Mouse (Mus musculus): Measurements from ENCODE around the gene Bmp5. TPM values are rescaled to one million over a fixed set of nuclear protein-coding genes. Genes with fewer than 3 reads are reported as not detected.
A peak's percentile ranks its signal among the peaks of the same experiment; 100 is the strongest.
"Not testable (repeated sequence)": the region's sequence is repeated elsewhere in the genome, so short reads cannot be mapped to it uniquely, and the experiment has no call there.

The Bmp5 gene
- polyA plus RNA-seq, 1 experiment from 2014 or later = 3.6 TPM

DNA sequence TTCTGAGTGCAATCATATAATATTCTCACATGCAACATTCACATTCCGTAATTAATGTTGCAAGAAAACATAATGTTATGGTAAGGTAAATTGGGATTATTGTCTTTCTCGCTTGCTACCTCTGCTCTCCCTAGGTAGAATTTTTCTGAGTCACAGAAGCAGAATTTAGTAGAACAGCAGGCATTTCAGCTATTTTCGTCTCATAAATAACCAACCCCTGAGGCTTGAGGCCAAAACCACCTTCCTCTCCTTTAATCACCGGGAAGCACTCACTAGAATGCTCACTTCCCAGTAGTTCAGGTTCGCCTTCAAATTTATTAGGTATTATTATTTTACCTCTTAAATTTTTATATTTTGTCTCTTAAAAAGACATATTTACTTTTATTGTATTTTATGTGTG is 10.8 kb downstream of the Bmp5 start:
- Histone ChIP-seq H3K4me1 (replicated peaks) (peaks cover 6% of the 10 kb centered on the region; the same call in 1 of the 2 replicates), H3K27me3 (no peaks in the 10 kb centered on the region), H3K4me2 (replicated peaks) (no peak overlapping the region), H3K9ac (replicated peaks) (no peak overlapping the region), H3K36me3 (no peaks in the 10 kb centered on the region), H3K27ac (no peak overlapping the region), H3K9me3 (no peaks in the 10 kb centered on the region), H3K4me3 (replicated peaks) (no peak overlapping the region)
- no peak for ATAC-seq
- 92% methylated on average over 5 of the region's 5 CpGs for WGBS

DNA sequence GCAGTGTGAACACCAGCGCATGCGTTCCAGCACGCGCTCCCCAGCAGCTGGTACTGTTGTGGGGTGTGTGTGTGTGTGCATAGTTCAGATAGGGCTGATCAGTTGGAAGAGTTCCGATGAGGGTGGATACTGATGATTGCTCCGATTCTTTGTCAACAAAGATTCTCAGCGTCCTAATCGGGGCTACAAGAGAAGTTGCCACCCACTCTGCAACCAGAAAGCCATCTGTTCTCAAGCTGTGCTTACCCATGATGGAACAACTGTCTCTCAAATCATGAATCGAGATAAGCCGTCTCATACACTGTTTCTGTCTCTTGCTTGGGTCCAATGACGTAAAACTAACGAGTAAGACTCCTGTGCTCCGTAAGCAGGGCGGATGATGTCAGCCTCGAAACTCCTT is 12.0 kb downstream of the Bmp5 start:
- Histone ChIP-seq H3K27me3 (no peaks in the 10 kb centered on the region), H3K4me2 (replicated peaks) (no peak overlapping the region), H3K9me3 (no peaks in the 10 kb centered on the region), H3K9ac (replicated peaks) (no peak overlapping the region), H3K27ac (no peak overlapping the region), H3K36me3 (no peaks in the 10 kb centered on the region), H3K4me1 (replicated peaks) (no peaks in the 10 kb centered on the region), H3K4me3 (replicated peaks) (no peak overlapping the region)
- 90% methylated on average over 15 of the region's 15 CpGs for WGBS
- ATAC-seq = no peak

DNA sequence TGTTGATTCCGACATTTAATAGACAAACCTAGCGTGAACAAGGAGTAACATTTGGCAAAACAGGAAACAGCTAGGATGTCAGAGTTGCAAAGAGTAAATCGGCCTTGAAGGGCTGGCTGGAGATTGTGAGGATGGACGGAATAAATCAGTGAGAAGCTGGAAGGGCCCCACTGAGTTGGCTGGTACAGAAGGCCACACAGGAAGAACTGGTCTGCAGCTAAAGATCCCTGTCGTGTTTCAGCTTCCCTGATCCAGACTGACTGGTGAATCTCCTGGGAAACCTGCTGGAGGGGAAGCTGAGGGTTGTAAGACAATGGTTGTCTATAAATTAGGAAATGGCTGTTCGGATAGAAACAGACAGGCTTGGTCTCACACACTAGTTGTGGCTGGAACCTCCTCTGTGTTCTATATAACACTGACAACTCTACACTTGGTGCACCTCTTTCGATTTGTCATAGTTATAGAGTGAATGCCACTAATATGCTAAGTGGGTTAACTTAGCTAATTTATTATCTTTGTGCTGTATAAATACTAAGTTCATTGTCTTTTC is 14.8 kb downstream of the Bmp5 start:
- H3K4me3 ChIP-seq (replicated peaks) = no peak overlapping the region
- no peaks in the 10 kb centered on the region for H3K9me3 ChIP-seq
- ATAC-seq = no peak
- 59% methylated on average over 7 of the region's 7 CpGs for whole genome bisulfite sequencing
- no peaks in the 10 kb centered on the region for H3K27me3 ChIP-seq
- no peaks in the 10 kb centered on the region for H3K4me1 ChIP-seq (replicated peaks)
- H3K9ac ChIP-seq (replicated peaks) = no peak overlapping the region
- H3K4me2 ChIP-seq (replicated peaks) = no peak overlapping the region
- H3K36me3 ChIP-seq = no peaks in the 10 kb centered on the region
- no peak overlapping the region for H3K27ac ChIP-seq

DNA sequence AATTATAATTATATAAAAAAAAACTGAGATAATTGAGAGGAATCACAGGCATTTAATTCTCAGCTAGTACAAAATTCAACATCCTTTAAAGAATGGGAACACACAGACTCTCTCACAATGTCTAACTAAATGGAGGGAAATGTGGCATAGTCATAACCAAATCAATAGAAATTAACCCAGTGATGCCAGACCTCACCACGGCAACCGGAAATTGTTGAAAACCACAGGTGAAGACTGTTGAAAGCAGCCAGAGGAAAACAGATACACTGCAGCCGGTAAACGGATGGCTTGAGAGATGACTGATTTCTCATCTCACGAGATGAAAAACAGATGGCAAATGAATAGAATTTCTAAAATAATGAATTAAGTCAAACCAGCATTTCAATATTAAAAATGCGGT is 29.8 kb downstream of the Bmp5 start:
- Histone ChIP-seq H3K27ac (no peak overlapping the region), H3K9me3 (no peaks in the 10 kb centered on the region), H3K4me2 (replicated peaks) (no peak overlapping the region), H3K9ac (replicated peaks) (no peak overlapping the region), H3K4me3 (replicated peaks) (no peak overlapping the region), H3K27me3 (no peaks in the 10 kb centered on the region), H3K4me1 (replicated peaks) (no peaks in the 10 kb centered on the region), H3K36me3 (no peaks in the 10 kb centered on the region)
- ATAC-seq = no peak
- WGBS = 88% methylated on average over 6 of the region's 6 CpGs

DNA sequence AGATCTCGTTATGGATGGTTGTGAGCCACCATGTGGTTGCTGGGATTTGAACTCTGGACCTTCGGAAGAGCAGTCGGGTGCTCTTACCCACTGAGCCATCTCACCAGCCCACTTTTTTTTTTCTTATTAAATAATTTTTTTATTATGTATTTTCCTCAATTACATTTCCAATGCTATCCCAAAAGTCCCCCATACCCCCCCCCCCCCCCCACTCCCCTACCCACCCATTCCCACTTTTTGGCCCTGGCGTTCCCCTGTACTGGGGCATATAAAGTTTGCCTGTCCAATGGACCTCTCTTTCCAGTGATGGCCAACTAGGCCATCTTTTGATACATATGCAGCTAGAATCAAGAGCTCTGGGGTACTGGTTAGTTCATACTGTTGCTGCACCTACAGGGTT is 33.0 kb downstream of the Bmp5 start:
- H3K9me3 ChIP-seq; H3K9ac ChIP-seq (replicated peaks); H3K4me3 ChIP-seq (replicated peaks); H3K4me2 ChIP-seq (replicated peaks); H3K27me3 ChIP-seq; H3K36me3 ChIP-seq; H3K4me1 ChIP-seq (replicated peaks); H3K27ac ChIP-seq: not testable (repeated sequence)
- 89% methylated on average over 3 of the region's 4 CpGs for whole genome bisulfite sequencing
- peak; percentile 75; the same call in 1 of the 2 replicates for ATAC-seq

DNA sequence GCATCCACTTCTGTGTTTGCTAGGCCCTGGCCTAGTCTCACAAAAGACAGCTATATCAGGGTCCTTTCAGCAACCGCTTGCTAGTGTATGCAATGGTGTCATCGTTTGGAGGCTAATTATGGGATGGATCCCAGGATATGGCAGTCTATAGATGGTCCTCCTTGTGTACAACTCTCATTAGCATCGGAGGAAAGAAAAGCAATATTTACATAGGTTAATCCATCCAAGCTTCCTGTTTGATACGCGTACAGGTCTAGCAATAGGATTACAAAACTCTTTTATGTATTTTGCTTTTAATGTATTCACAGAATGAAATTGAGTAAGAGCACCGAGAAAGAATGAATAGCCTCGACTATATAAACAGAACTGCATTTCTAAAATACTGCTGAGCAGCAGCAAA is 33.5 kb downstream of the Bmp5 start:
- Histone ChIP-seq H3K4me2 (replicated peaks) (no peak overlapping the region), H3K27me3 (no peaks in the 10 kb centered on the region), H3K9ac (replicated peaks) (no peak overlapping the region), H3K27ac (no peak overlapping the region), H3K36me3 (no peaks in the 10 kb centered on the region), H3K4me3 (replicated peaks) (no peak overlapping the region), H3K9me3 (no peaks in the 10 kb centered on the region), H3K4me1 (replicated peaks) (0 out of 2 replicates have a peak, but pooled peaks cover 3% of the 10 kb centered on the region)
- WGBS = 46% methylated on average over 7 of the region's 7 CpGs
- ATAC-seq = no peak

DNA sequence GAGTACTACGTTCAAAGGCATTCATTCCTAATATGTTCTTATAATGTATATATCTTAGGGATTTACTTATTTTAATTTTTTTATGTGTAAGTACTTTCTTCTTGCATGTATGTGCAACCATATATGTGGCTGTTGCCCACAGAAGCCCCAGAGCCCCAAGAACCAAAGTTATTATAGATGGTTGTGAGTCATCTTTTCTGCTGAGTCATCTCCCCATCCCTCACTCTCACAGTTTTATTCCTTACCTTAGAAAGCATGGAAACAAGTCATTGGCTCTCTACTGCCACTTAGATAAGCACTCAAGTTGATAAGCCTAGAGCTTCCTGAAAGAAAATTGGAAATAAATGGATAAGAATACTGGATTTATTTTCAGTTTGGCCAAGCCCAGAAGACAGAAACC is 40.0 kb downstream of the Bmp5 start:
- H3K9ac ChIP-seq (replicated peaks) = no peak overlapping the region
- no peaks in the 10 kb centered on the region for H3K36me3 ChIP-seq
- no peak overlapping the region for H3K4me3 ChIP-seq (replicated peaks)
- no peak overlapping the region for H3K27ac ChIP-seq
- 0 out of 2 replicates have a peak, but pooled peaks cover 3% of the 10 kb centered on the region for H3K4me1 ChIP-seq (replicated peaks)
- WGBS = 96% methylated on average over 1 of the region's 1 CpGs
- no peaks in the 10 kb centered on the region for H3K27me3 ChIP-seq
- H3K4me2 ChIP-seq (replicated peaks) = no peak overlapping the region
- H3K9me3 ChIP-seq = no peaks in the 10 kb centered on the region
- no peak for ATAC-seq

DNA sequence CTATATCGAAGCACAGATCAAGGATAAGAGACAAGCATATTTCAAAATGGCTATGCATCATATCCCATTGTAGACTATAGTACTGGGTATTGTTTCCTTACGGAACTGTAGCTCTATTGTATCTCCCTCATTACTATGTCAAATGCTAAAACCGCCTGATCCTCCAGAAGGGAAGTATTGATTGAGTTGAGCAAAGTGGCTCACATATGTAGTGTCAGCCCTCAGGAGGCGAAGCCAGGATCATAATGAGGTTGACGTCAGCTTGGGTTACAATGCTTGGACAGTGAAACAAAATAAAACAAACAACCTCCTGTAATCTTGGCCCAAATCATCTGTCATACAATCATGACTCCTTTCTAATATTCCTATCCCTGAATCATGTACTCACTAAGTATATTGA is 43.2 kb downstream of the Bmp5 start:
- H3K9ac ChIP-seq (replicated peaks) = no peak overlapping the region
- H3K36me3 ChIP-seq = no peaks in the 10 kb centered on the region
- no peak overlapping the region for H3K27ac ChIP-seq
- no peaks in the 10 kb centered on the region for H3K4me1 ChIP-seq (replicated peaks)
- 78% methylated on average over 5 of the region's 5 CpGs for WGBS
- H3K27me3 ChIP-seq = no peaks in the 10 kb centered on the region
- H3K4me2 ChIP-seq (replicated peaks) = no peak overlapping the region
- H3K9me3 ChIP-seq = no peaks in the 10 kb centered on the region
- ATAC-seq = no peak
- no peak overlapping the region for H3K4me3 ChIP-seq (replicated peaks)

DNA sequence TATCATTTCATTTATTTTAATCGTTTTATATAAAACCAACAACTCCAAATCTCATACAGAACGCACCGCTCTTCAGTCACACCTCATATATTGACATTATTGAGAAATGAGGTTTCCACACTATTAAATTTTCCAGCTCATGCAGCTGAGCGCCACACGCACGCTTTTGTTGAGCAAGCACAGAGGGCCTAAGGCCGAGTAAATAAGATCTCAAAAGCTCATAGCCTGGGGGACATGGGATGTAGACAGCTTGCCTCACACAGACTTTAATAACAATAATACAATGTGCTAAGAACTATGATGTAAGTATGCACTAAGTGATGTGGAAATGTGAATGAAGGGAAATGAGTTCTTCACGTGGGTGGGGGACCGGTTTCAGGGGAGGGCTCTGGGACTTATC is 57.3 kb downstream of the Bmp5 start:
- Histone ChIP-seq H3K27me3 (no peaks in the 10 kb centered on the region), H3K36me3 (no peaks in the 10 kb centered on the region), H3K4me3 (replicated peaks) (no peak overlapping the region), H3K4me2 (replicated peaks) (no peak overlapping the region), H3K9ac (replicated peaks) (no peak overlapping the region), H3K4me1 (replicated peaks) (no peaks in the 10 kb centered on the region), H3K27ac (no peak overlapping the region), H3K9me3 (no peaks in the 10 kb centered on the region)
- peak; percentile 67 for ATAC-seq
- WGBS = 67% methylated on average over 9 of the region's 9 CpGs

DNA sequence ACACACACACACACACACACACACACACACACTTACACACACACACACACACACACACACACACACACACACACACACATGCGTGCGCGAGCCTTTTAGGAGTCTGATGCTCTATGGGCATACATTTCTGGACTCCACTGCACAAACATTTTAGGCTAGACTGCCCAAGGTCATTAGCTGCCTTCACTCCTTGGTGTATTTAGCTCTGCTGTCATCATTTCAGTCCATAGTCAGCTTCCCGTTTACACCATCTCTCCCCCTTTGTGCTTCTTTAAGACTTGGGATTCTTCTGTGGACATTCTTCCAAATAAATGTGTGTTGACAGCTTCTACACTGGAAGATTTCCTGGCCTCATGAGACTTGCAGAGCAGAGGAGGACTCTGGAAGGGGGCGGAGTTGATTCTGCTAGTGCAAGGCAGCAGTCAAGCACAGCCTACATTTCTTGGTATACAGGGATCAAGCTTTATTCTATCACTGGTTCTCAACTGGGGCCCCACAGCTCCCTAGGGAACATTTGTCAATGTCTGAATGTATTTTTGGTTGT is 58.1 kb downstream of the Bmp5 start:
- Histone ChIP-seq H3K9me3 (no peaks in the 10 kb centered on the region), H3K36me3 (no peaks in the 10 kb centered on the region), H3K4me3 (replicated peaks) (no peak overlapping the region), H3K4me2 (replicated peaks) (no peak overlapping the region), H3K27me3 (no peaks in the 10 kb centered on the region), H3K4me1 (replicated peaks) (no peaks in the 10 kb centered on the region), H3K9ac (replicated peaks) (no peak overlapping the region), H3K27ac (no peak overlapping the region)
- no peak for ATAC-seq
- 93% methylated on average over 5 of the region's 5 CpGs for WGBS

DNA sequence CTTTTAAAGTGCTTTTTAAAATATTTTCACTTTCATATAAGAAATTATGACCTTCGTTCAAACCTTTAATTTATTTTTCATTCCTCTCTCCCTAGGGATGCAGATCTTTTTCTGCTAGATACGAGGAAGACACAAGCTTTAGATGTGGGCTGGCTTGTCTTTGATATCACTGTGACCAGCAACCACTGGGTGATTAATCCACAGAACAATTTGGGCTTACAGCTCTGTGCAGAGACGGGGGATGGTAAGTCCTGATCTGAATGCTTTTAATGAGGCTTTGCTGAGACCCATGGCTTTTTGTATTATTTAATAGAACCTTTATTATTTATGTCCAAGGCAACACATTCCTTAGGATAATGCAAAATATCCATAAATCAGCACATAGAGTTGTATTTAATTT is 64.3 kb downstream of the Bmp5 start:
- peak; percentile 53; the same call in 1 of the 2 replicates for ATAC-seq
- WGBS = 19% methylated on average over 3 of the region's 3 CpGs

DNA sequence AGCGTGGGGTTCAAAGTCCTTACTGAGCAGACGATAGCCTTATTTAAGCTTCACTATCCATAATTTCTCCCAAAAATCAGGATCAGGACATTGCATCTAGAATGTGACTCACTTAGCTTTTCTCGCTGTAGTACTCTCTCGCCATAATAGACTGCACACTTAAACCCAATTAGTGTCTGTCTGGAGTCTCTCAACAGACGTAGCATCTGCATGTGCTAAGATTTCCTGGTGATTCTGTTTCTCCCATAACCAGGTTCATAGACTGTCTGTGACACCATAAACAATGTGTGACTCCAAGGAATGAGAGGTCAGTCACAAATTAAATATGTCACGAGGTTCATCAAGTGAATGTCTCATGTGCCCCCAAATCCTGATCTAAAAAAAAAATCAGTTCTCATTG is 65.7 kb downstream of the Bmp5 start:
- Histone ChIP-seq H3K9ac (replicated peaks) (no peak overlapping the region), H3K4me1 (replicated peaks) (no peaks in the 10 kb centered on the region), H3K4me2 (replicated peaks) (no peak overlapping the region), H3K27me3 (no peaks in the 10 kb centered on the region), H3K27ac (no peak overlapping the region), H3K36me3 (no peaks in the 10 kb centered on the region), H3K4me3 (replicated peaks) (no peak overlapping the region), H3K9me3 (no peaks in the 10 kb centered on the region)
- no peak for ATAC-seq
- WGBS = 86% methylated on average over 6 of the region's 6 CpGs

More for the DNA sequence above, 64.3 kb downstream of the Bmp5 start:
- Histone ChIP-seq H3K9me3 (no peaks in the 10 kb centered on the region), H3K4me2 (replicated peaks) (no peak overlapping the region), H3K27ac (no peak overlapping the region), H3K36me3 (no peaks in the 10 kb centered on the region), H3K4me1 (replicated peaks) (no peaks in the 10 kb centered on the region), H3K4me3 (replicated peaks) (no peak overlapping the region), H3K27me3 (no peaks in the 10 kb centered on the region), H3K9ac (replicated peaks) (no peak overlapping the region)

DNA sequence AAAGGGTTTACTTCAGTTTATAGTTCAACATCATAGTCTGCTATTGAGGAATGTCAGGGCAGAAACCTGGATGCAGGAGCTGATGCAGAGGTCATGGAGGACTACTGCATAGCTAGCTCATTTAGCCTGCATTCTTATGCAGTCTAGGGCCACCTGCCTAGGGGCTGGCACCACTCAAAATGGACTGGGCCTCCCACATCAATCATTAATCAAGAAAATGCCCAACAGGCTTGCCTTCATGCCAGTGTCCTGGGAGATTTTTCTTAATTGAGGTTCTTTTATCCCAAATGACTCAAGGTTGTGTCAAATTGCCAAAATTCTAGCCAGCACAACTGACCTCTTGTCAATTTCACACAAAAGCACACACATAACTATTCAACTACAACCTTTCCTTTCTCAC is 70.8 kb downstream of the Bmp5 start:
- no peaks in the 10 kb centered on the region for H3K36me3 ChIP-seq
- H3K4me3 ChIP-seq (replicated peaks) = no peak overlapping the region
- no peak overlapping the region for H3K9ac ChIP-seq (replicated peaks)
- H3K4me1 ChIP-seq (replicated peaks) = no peaks in the 10 kb centered on the region
- H3K9me3 ChIP-seq = no peaks in the 10 kb centered on the region
- H3K4me2 ChIP-seq (replicated peaks) = no peak overlapping the region
- no peaks in the 10 kb centered on the region for H3K27me3 ChIP-seq
- H3K27ac ChIP-seq = no peak overlapping the region
- no peak for ATAC-seq
